Mouse (Mus musculus) embryonic facial prominence, embryonic 14.5 days (tissue): ENCODE measurements around the gene Cacna1s. TPM values are rescaled to one million over a fixed set of nuclear protein-coding genes. Genes with fewer than 3 reads are reported as not detected.

Experiments
- ATAC-seq: fragments of 200-750 bp; cut with Nextera tagmentation; 2 replicates; pipeline ENCODE4 v1.8.0; 2017; ENCODE audit warnings: low read depth, moderate number of reproducible peaks, moderate TSS enrichment
- DNase-seq: peaks from one replicate; pipeline ENCODE4 v3.0.0-alpha.2; 2015; ENCODE audit warnings: low spot score
- H3K27ac ChIP-seq: fragments of 300-500 bp; sonication (generic); replicated peaks from 2 replicates; pipeline ENCODE4 v1.5.1; 2014; ENCODE audit warnings: low read depth, mild to moderate bottlenecking, low read length, moderate library complexity
- H3K27me3 ChIP-seq: fragments of 300-500 bp; sonication (generic); replicated peaks from 2 replicates; pipeline ENCODE4 v1.6.1; 2014; ENCODE audit warnings: low read length; ENCODE audit not compliant: control insufficient read depth, insufficient read depth
- H3K36me3 ChIP-seq: fragments of 300-500 bp; sonication (generic); 2 replicates; pipeline ENCODE4 v1.6.1; 2014; ENCODE audit warnings: low read length, mixed read lengths; ENCODE audit not compliant: control insufficient read depth, insufficient read depth
- H3K4me1 ChIP-seq: fragments of 300-500 bp; sonication (generic); 2 replicates; pipeline ENCODE4 v1.6.1; 2014; ENCODE audit warnings: antibody characterized with exemption, low read length; ENCODE audit not compliant: control insufficient read depth, insufficient read depth
- H3K4me2 ChIP-seq: fragments of 300-500 bp; sonication (generic); 2 replicates; pipeline ENCODE4 v1.6.1; 2014; ENCODE audit warnings: low read depth, mild to moderate bottlenecking, low read length, moderate library complexity, mixed read lengths
- H3K4me3 ChIP-seq: fragments of 300-500 bp; sonication (generic); 2 replicates; pipeline ENCODE4 v1.5.1; 2014; ENCODE audit warnings: low read depth, mild to moderate bottlenecking, low read length
- H3K9ac ChIP-seq: fragments of 300-500 bp; sonication (generic); 2 replicates; pipeline ENCODE4 v1.6.1; 2014; ENCODE audit warnings: low read depth, mild to moderate bottlenecking, low read length, moderate library complexity, mixed read lengths
- H3K9me3 ChIP-seq: fragments of 300-500 bp; sonication (generic); 2 replicates; pipeline ENCODE4 v1.6.1; 2016; ENCODE audit warnings: low read length; ENCODE audit not compliant: control insufficient read depth
- WGBS: fragments of 180-500 bp; shearing (Covaris S2); extraction: QIAGEN DNeasy Blood & Tissue Kit; methylation state at CpG from one replicate; pipeline ENCODE4 v1.1.7; 2014; 5-methylcytosine and 5-hydroxymethylcytosine counted together
- polyA plus RNA-seq: library from polyadenylated mRNA; unstranded; fragments of >200 nt; fragmentation: Nextera tagmentation; extraction: Ambion mirVana; gene quantifications from 2 replicates; pipeline ENCODE4 v1.2.1, GENCODE M21; 2014

Gene Cacna1s
- polyA plus RNA-seq, 1 experiment from 2014 or later: 11.2 TPM

GRCm38 (mm10) chr1:136139990-136140640 is 87.6 kb downstream of the Cacna1s start:
- Histone ChIP-seq H3K36me3 (no peaks in the 10 kb centered on the region), H3K27me3 (no peaks in the 10 kb centered on the region), H3K4me2 (peak overlapping the region; percentile 76), H3K9ac (peak overlapping the region; percentile 70), H3K4me1 (peaks cover 69% of the 10 kb centered on the region), H3K4me3 (peak overlapping the region; percentile 50), H3K9me3 (no peaks in the 10 kb centered on the region), H3K27ac (peak overlapping the region; percentile 74)
- ATAC-seq: peak; percentile 61
- WGBS: under 1% methylated on average over 30 of the region's 32 CpGs
- DNase-seq: peak; percentile 91

GRCm38 (mm10) chr1:136141176-136141950 is 88.8 kb downstream of the Cacna1s start:
- H3K4me2 ChIP-seq: no peak overlapping the region
- H3K27me3 ChIP-seq: no peaks in the 10 kb centered on the region
- no peak overlapping the region for H3K4me3 ChIP-seq
- no peaks in the 10 kb centered on the region for H3K9me3 ChIP-seq
- H3K9ac ChIP-seq: no peak overlapping the region
- H3K4me1 ChIP-seq: peaks cover 56% of the 10 kb centered on the region
- no peak for DNase-seq
- H3K36me3 ChIP-seq: no peaks in the 10 kb centered on the region
- WGBS: 85% methylated on average over 11 of the region's 11 CpGs
- H3K27ac ChIP-seq: no peak overlapping the region
- no peak for ATAC-seq

DNA sequence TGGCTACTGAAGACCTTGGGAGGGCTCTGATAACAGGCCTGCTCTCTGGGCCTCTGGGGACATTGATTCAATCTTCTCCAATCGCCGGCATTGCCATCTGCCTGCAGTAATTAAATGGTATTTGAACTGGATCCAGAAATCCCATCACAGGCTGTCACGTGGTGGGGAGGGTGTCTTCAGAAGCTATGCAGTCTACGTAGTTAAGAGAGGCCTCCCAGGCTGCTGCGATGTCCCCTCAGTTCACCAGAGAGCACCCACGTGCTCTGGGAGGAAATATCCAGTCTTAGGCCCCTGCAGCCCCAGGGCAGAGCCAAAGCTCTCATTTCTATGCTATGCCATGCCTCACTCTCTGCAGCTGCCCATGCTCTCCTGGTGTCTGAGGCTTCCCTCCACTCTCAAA is 89.8 kb downstream of the Cacna1s start:
- Histone ChIP-seq H3K9me3 (no peaks in the 10 kb centered on the region), H3K27me3 (no peaks in the 10 kb centered on the region), H3K4me1 (peaks cover 47% of the 10 kb centered on the region), H3K9ac (no peak overlapping the region), H3K4me3 (no peak overlapping the region), H3K36me3 (no peaks in the 10 kb centered on the region), H3K4me2 (no peak overlapping the region), H3K27ac (no peak overlapping the region)
- 33% methylated on average over 5 of the region's 6 CpGs for WGBS
- peak; percentile 8; the same call in 1 of the 2 replicates for ATAC-seq
- DNase-seq: peak; percentile 69

DNA sequence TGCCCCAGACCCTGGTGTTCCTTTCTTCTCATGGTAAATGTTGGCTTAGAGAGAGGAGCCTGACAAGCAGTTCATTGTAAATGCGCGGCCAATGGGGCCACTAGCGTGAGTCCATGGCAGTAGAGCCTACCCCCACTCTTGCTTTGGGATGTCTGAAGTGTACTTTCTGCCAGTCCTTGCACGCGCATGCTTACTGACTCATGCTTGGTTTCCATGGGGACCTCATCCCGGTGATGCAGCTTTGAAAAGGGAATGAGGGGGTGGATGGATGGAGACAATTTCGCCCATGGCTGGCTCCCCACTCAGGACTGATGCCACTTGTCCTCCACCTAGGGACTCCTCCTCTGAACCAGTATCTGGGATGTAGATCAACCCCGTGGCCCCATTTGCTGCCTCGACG is 91.0 kb downstream of the Cacna1s start:
- Histone ChIP-seq H3K4me2 (no peak overlapping the region), H3K9me3 (no peaks in the 10 kb centered on the region), H3K4me1 (peaks cover 36% of the 10 kb centered on the region), H3K27ac (no peak overlapping the region), H3K4me3 (no peak overlapping the region), H3K36me3 (peaks cover 2% of the 10 kb centered on the region), H3K27me3 (no peaks in the 10 kb centered on the region), H3K9ac (no peak overlapping the region)
- no peak for ATAC-seq
- WGBS: 95% methylated on average over 10 of the region's 10 CpGs
- DNase-seq: no peak

- Histone ChIP-seq H3K36me3 (peaks cover 45% of the 10 kb centered on the region), H3K4me1 (no peaks in the 10 kb centered on the region), H3K9me3 (no peaks in the 10 kb centered on the region), H3K27ac (no peak overlapping the region), H3K27me3 (no peaks in the 10 kb centered on the region), H3K4me3 (no peak overlapping the region), H3K4me2 (no peak overlapping the region), H3K9ac (no peak overlapping the region)
- ATAC-seq (no peak), DNase-seq (no peak)
- WGBS: 76% methylated on average over 9 of the region's 9 CpGs
These were observed 97.2 kb downstream of the Cacna1s start for GRCm38 (mm10) chr1:136149702-136150101.

DNA sequence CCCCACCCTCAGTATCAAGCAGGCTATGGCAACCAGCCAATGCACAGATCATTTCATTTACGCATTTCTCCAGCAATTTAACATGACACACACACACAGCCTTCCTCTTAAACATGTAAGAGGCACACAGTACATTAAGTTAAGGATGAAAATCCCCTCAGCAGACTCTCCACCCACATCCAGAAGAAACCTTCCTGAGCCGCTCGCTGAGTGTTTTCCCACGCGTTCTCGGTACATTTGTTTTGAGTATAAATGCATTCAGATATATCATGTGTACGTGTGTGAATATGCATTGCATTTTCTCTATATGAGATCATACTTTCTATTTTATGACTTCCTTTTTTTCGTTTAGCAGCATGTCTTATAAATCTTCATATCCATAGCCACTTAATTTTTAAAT is 98.8 kb downstream of the Cacna1s start:
- H3K4me1 ChIP-seq: no peaks in the 10 kb centered on the region
- no peak overlapping the region for H3K4me3 ChIP-seq
- no peak overlapping the region for H3K9ac ChIP-seq
- H3K27ac ChIP-seq: no peak overlapping the region
- H3K4me2 ChIP-seq: no peak overlapping the region
- H3K9me3 ChIP-seq: no peaks in the 10 kb centered on the region
- DNase-seq (no peak), ATAC-seq (no peak)
- no peaks in the 10 kb centered on the region for H3K27me3 ChIP-seq
- peaks cover 51% of the 10 kb centered on the region for H3K36me3 ChIP-seq
- WGBS: 68% methylated on average over 8 of the region's 8 CpGs

GRCm38 (mm10) chr1:136156304-136156703 is 103.8 kb downstream of the Cacna1s start:
- Histone ChIP-seq H3K4me2 (no peak overlapping the region), H3K4me1 (no peaks in the 10 kb centered on the region), H3K4me3 (no peak overlapping the region), H3K9ac (no peak overlapping the region), H3K36me3 (peaks cover 54% of the 10 kb centered on the region), H3K27ac (no peak overlapping the region), H3K9me3 (no peaks in the 10 kb centered on the region), H3K27me3 (no peaks in the 10 kb centered on the region)
- no peak for DNase-seq
- no peak for ATAC-seq
- WGBS: 96% methylated on average over 4 of the region's 4 CpGs

- Histone ChIP-seq H3K36me3 (peaks cover 52% of the 10 kb centered on the region), H3K27ac (no peak overlapping the region), H3K9ac (no peak overlapping the region), H3K4me1 (no peaks in the 10 kb centered on the region), H3K27me3 (no peaks in the 10 kb centered on the region), H3K4me2 (no peak overlapping the region), H3K4me3 (no peak overlapping the region), H3K9me3 (no peaks in the 10 kb centered on the region)
- ATAC-seq: no peak
- DNase-seq: no peak
- 83% methylated on average over 4 of the region's 4 CpGs for WGBS
These were observed 104.4 kb downstream of the Cacna1s start for GRCm38 (mm10) chr1:136156951-136157350.
